Mouse (Mus musculus) common myeloid progenitor, adult 5-6 weeks (primary cell): ENCODE measurements around the gene Ino80d. TPM values are rescaled to one million over a fixed set of nuclear protein-coding genes. Genes with fewer than 3 reads are reported as not detected.

Experiments used
- ATAC-seq: replicated peaks from 2 replicates; pipeline ENCODE4 v1.8.0; 2016; ENCODE audit warnings: low read depth, mild to moderate bottlenecking, moderate TSS enrichment, inconsistent platforms; ENCODE audit not compliant: poor library complexity, severe bottlenecking
- total RNA-seq: library from RNA; stranded (forward); fragments of 200-1000, 187-1606 nt; gene quantifications from 2 replicates; pipeline ENCODE4 v1.2.3, GENCODE M21; 2017

Ino80d gene
- total RNA-seq, 1 experiment from 2014 or later = 30.2 TPM

DNA sequence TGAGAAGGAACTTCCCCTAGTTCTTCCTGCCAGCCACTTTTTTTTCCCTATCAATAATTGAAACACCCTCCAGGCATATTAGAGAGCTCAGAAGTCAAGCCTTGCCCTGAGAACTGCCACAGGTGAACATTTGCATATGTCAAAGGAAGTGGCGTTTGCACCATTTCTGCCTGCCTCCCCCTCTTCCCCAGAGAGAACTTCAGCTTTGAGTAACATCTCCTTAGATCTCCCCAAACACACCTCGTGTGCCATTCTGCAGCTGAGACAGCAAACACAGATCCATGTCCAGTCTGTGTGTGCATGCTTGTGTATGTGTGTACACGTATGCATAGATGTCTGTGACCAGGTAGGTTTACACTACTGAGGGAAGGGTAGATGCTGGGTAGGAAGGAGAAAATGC, 112.6 kb downstream of the Ino80d start:
- no peak for ATAC-seq

DNA sequence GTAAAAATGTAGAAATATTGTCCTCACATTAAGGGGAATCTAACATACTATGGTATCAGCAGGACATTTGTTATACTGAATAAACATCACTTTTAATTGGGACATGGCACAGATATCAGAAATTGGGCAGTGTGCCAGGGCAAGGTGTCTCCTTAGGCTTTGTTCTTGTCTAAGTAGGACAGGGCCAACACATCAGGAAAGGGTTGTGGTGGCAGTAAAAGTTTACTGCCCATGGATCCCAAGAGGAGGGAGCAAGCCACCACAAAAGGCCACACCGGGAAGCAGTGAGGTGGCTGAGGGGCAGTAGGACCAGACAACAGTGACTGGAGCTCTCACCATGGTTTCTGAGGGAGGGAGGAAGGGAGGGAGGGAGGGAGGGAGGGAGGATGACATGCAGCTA, 121.1 kb downstream of the Ino80d start:
- no peak for ATAC-seq

DNA sequence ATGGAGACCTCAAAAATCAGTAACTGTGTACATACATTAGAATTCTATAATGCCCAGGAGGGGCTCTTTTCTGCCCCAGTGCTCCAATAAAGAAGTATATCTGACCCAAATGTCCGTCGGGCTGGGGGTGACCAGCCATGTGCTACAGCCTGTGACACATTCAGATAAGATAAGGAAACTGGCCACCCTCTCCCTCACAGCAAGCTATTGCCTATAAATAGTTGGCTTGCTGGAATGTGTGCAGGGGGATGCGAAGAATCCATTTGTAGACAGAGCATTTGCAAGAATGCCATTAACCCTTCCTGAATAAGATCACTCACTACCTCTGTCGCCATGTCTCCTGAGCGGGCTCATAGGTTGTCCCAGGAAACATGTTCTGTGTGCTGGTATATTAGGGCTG, 121.8 kb downstream of the Ino80d start:
- no peak for ATAC-seq

DNA sequence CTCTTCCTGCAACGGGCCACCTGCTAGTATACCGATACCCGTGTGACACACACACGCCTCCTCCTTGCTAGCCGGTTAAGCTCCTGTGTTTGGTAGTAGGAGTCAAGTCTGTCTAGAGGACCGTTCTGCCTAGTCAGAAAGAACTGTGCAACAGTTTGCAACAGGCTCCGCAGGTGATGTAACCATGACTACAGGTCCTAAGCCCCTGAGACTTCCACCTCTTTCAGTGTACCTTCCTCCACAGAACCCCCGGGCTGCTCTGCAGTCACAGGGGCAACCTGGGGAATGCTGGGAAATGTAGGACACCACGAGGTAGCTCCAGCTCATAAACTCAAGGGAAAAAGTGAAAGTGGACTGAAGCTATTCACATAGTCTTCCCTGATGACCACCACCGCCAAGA, 123.4 kb downstream of the Ino80d start:
- ATAC-seq = no peak

DNA sequence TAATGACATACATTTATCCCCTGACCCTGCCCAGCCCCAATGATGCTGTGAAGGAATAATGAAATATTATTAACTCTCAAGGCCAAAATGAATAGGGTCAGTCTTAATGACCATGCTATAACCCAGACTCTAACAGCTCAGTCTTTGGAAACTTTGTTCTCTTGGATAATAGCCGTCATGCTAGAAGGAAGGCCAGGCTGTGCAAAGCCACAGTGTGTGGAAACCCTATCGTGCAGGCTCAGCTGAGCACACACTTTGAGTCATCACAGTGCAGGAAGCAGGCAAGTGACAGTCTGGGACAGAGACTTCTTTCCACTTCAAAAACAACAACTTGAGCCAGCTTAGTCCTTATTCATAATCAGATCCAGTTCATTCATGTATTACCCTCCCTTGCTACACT, 126.9 kb downstream of the Ino80d start:
- ATAC-seq = no peak

DNA sequence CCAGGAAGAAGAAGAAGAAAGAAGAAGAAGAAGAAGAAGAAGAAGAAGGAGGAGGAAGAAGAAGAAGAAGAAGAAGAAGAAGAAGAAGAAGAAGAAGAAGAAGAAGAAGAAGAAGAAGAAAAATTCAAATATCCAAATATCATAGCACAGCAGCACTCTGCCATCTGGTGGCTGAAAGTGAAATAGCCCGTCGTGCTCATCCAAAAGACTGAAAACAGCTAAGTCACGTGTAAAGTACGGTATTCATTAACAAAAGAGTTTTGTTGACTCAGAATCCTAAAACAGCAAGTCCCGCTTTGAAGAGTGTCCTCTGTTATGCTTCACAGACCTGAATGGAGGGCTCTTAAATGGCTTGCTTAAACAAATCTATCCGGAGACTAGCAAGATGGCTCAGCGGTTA, 128.2 kb downstream of the Ino80d start:
- ATAC-seq = peak; percentile 70; the same call in 1 of the 2 replicates

DNA sequence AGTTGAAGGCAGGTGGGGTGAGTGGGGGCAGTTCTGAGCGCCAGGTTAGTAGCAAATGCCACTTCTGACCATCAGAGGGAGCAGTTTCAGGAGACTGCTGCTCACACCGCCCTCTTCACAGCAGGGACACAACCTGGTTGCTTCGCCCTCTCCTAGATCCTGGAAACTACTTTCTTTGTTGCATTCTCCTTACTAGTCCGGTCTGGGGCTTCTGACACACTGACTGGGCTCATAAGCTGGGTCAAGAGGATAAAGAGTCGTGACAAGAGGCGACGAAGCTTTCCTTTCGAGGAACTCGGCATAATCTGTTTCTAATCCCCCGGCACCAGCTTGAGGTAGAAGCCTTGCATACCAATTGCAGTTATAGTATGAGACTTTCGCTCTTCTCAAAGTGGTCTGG, 129.9 kb downstream of the Ino80d start:
- ATAC-seq = peak; percentile 88

DNA sequence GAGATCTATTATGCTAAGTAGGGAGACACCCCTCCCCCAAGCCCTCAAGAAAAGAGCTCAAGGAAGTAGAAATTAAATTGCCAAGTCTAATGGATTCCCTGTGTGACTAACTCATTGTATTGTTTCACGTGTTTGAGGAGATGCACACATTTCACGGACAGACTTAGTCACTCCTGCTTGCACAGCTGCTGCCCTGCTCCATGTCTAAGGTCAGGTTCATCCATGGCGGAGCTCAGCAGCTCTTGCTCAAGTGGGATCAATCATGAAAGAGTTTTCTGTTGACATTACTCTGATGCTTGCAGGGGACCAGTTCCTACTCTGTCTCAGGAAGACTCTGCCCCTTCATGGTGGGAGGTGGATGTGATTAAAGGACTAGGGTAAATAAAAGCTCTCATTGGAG, 137.7 kb downstream of the Ino80d start:
- no peak for ATAC-seq

DNA sequence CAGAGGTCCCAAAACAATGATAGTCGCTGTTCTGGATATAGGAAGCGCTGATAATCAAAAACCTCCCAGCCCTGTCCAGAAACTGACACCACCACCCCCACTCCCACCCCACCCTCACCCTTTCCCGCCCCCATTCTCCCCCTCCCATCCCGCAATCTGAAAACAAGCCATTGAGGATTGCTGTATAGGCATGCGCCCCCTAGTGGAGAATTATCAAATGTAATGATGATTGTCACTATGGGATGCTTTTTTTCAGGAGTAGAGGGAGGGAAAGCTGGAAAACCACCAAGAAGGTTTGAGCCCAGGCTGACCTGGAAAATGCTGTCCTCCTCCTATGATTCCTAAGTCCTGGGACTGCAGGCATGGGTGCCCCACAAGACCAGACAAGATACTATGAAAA, 147.6 kb downstream of the Ino80d start:
- ATAC-seq = no peak

DNA sequence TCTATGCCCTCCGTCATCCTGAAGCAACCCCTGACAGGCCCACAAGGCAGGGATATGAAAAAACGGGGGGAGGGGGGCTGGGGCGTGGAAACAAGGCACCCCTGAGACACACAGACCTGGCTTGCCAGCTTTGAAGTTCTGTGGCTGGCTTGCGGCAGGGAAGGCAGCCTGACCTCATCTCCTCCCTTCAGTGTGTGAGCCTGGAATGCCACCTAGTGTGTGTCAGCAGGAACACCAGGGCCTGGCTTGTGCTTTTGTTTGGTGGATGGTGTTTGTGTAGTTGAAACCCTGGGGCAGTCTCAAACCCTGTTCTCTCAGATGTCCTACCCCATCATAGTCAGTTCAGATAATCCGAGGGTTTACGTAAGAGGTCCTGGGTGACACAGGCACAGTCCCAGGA, 150.2 kb downstream of the Ino80d start:
- ATAC-seq = peak; percentile 87; the same call in 1 of the 2 replicates

DNA sequence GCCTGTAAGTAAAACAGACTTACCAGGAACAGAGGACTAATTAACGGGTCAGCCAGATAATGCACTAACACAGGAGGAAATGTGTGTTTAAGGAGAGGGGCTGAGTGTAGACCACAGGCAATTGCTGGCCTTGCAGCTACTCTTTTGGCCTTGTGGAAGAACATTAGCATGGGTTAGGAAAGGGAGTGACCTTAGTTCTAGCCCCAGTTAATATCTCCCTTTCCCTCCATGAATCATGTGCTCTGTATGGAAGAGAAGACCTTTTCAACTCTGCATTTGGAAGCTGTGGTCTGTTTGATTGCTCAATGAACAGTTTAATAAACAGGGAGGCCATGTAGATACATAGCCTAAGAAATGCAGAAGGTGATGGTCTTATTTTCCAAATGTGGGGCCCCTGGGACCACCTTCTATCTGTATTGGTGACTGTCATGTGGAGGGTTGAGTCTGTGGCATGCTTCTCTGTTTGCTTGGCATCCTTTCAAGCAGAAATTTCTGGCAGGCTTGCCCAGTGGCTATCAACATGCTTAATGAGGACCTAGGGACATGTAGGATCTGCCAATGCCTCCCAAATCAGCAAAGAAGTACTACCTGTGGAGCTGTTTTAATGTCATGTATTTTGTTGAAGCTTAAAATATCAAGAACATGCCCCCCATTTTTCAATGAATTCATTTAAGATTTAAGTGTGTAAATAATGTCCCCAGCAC, 157.4 kb downstream of the Ino80d start:
- ATAC-seq = no peak

DNA sequence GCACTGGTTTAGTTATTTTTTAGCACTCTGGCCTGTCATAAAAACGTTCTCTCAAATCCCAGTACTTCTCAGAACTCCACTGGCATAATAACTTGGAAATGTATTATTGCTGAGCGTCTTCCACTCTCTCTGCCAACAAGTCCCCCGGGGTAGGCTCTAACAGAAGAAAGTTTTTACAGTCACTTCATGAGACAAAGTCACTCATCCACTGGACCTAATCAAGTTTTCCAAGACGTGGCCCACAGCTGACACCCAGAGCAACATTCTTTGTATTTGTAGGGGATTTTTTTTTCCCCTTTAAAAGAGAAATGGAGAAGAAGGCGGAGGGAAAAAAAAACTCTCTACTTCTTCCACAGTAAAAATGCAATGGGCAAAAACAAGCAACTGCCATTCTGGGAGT, 157.9 kb downstream of the Ino80d start:
- ATAC-seq = no peak

DNA sequence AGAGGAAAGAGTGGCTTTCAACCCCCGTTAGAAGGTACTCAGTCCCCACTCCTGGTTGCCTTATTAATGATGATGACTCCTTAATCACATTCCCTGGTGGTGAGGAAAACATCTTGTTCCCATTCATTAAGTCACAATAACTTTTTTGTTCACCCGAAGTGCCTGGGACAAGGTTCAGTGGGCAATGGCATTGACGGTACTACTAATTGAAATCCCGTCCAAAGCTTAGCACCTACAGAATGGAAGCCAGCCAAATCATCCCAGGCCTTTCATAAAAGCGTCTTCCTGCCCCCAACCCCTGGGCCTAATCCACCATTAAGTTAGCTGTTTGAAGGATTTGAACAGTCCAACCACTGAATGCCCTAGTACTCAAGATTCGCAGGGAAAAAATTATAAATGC, 159.1 kb downstream of the Ino80d start:
- no peak for ATAC-seq

DNA sequence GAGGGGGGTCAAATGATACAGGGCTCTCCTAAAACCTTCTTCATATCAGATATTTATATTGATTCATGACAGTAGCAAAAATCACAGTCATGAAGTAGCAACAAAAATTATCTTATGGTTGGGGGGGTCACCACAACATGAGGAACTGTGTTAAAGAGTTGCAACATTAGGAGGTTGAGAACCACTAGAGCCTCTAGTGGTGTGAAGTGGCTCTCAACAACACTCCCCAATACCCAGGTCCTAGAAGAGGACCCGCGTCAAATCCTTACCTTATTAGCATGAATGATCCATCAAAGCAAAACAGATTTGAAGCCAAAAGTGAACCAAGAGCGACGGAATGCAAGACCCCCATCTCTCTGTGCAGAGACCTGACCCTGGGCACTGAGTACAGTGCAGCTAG, 161.4 kb downstream of the Ino80d start:
- ATAC-seq = no peak

DNA sequence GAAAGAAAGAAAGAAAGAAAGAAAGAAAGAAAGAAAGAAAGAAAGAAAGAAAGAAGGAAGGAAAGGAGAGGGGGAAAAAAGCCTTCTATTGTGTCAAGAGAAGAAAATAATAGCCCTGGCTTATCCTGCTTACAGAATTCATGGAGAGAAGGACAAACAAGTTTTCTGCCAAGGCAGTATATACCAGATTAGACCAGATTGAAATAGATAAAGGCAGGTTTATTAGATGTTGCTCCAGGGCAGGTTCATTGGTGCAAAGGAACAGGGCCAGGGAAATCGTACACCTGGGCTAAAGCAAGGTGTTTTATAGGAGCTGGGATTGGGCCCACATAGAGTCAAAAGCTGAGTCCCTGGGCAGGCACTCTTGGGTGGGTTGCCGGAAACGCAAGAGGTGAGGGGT, 162.1 kb downstream of the Ino80d start:
- no peak for ATAC-seq

DNA sequence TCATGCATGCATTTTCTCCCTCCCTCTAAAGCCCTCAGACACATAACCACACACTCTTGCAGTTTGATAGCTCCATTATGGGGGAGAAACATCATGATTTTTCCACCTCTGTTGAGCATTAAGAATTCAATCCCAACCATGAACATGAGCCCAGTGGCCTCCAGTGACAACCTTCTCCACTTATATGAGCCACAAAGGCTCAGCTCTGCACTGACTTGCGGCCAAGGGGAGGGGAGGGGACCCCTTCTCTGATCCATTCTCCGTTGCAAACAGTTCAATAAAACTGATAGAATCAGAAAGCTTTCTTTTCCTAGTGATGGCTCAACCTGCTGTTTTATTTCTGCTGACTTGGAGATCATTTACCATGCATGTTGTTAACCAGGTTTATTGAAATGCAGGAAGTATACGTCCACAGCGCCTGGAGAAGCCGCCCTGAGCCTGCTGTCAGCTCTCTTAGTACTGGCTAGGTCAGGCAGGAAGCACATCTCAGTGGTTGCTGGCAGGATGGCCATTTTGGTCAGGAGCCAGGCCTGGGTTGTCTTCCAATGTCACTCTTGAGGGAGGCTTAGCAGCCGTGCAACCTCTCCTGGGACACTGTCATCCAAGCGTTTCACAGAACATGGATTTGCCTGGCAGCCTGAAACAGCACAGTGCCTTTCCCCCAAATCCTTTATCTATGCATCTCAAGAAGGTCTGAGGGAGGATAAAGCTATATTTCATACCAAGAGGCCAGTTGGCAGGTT, 163.2 kb downstream of the Ino80d start:
- ATAC-seq = no peak

DNA sequence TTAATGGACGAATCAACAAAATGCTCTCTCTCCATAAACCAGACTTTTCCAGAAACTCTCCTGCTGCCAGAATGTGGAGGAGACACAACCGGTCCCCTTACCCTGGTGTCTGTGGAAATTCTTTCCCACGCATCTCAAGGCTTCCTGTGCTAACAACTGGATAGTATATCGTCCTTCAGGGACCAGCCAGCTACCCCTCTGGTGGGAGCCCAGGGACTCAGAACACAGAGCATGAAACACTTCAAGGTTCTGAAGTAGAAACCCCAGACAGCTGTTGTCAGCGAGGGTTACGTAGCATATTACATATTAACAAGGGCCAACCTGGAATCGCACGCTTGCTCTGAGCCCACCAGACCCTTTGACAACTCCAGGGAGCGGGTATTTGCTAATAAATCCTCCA, 163.9 kb downstream of the Ino80d start:
- ATAC-seq = no peak

DNA sequence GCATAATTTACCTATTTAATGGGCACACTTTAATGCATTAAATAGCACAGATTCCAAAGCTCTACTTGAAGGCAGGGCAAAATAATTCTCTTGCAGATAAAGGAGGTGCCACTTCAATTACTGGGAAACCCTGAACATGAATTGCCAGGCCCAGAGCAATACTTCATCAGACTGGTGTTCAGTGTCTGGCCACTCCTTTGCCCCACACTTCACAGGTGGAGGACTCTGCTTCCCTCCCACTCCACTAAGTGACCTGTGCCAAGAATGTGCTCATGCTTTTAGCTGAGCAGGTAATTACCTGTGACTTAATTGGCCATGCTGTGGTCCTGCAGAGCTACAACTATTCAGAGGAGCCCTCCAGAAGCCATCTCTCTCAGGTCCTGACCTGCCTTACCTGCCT, 166.7 kb downstream of the Ino80d start:
- no peak for ATAC-seq

DNA sequence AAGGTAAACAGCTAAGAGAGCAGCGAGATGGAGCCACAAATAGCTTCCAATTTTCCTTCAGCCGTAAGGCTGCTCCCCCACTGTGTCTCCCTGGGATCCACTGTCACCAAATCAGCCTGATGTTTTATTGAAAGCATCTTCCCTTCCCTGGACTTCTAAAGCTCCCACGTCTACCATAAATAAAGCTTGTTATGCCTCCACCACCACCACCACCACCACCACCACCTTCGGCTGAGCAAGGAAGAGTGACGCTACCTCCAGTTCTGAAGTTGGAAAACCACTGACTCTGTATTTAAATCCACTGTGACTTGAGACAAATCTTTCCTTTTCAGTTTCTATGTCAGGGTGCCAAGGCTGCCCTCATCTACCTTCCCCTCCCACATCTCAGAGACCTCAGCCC, 167.5 kb downstream of the Ino80d start:
- no peak for ATAC-seq

DNA sequence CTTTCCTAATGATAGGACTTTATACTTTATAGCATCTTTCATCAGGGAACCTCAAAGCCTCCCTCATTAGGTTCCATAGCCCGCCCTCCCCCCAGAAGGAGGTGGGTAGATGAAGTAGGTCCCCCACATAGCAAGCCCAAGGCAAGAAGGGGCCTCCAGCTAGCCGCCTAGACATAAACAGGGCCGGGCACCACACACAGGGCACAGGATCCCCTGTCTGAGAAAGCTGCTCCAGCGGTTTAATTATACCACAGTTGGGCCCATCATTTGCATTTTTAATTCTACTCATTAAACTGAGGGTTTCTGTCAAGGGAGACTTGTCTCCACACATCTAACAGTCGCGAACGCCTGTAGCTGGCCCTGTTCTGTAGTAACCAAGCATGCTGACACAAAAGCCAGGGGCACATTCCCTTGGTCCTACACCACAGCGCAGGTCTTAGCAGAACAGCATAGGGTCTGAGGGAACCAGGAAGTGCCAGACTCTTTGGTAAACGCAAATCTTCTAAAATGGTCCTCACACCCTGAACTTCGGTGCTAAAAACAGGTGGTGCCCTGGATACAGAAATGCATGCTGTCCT, 179.6 kb downstream of the Ino80d start:
- ATAC-seq = no peak

DNA sequence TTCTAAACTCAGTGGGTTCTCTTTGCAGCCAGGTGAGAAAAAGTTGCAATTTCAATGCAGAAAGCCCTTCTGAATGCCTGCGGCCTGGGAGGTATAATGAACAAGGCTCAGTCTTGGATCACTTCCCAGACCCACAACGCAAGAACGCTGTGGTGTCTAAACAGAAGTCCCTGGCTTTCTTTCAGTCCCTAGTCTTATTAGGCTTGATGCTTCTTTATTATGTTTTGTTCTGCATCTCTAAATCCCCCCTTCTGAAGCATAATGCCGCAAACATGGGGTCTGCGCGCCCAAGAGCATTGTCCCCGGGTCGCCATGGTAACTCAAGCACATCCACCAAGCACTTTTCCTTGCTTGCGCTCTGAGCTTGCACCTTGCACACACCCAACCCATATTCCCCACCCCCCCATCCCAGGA, 180.4 kb downstream of the Ino80d start:
- no peak for ATAC-seq
